Mouse (Mus musculus) cortical plate, adult 2 months (tissue): ENCODE data around the gene Adgra1.

ENCODE experiments used
- CTCF ChIP-seq: fragments of 200-500 bp; IDR thresholded peaks from 2 replicates; pipeline ENCODE4 v1.5.1; 2011; ENCODE audit warnings: mild to moderate bottlenecking, control low read depth, low read length; ENCODE audit not compliant: insufficient read depth; ENCODE audit errors: extremely low read depth
- POLR2A ChIP-seq: fragments of 200-500 bp; IDR thresholded peaks from 2 replicates; pipeline ENCODE4 v1.6.1; 2011; ENCODE audit warnings: mild to moderate bottlenecking, low read length, control low read depth; ENCODE audit not compliant: insufficient read depth; ENCODE audit errors: extremely low read depth

DNA sequence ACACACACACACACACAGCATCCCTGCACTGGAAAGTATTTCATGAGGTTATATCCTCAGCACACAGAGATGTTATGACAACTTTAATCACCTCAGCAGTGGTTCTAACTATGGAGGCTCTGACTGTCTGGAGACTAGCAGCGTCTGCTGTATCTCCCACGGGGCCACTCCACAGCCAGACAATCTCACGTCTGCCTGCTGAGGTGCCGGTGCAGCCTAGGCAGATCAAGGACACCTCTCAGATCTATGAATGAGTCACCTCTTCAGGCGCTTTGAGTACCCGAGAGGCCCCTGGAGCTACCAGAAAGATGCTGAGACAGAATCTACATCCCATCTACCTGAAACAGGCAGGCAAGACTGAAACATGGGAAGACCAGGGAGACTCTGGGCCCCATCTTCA, 44.6 kb downstream of the Adgra1 start:
- TF ChIP-seq CTCF: no peak
- TF ChIP-seq POLR2A: no peak
